Mouse (Mus musculus) A20 (cell line): Measurements from ENCODE around the gene Fam20a.

ENCODE experiments used
- DNase-seq: peaks from one replicate; pipeline ENCODE4 v3.0.0-alpha.2; 2011; ENCODE audit warnings: low read depth, low spot score

Gene Fam20a

DNA sequence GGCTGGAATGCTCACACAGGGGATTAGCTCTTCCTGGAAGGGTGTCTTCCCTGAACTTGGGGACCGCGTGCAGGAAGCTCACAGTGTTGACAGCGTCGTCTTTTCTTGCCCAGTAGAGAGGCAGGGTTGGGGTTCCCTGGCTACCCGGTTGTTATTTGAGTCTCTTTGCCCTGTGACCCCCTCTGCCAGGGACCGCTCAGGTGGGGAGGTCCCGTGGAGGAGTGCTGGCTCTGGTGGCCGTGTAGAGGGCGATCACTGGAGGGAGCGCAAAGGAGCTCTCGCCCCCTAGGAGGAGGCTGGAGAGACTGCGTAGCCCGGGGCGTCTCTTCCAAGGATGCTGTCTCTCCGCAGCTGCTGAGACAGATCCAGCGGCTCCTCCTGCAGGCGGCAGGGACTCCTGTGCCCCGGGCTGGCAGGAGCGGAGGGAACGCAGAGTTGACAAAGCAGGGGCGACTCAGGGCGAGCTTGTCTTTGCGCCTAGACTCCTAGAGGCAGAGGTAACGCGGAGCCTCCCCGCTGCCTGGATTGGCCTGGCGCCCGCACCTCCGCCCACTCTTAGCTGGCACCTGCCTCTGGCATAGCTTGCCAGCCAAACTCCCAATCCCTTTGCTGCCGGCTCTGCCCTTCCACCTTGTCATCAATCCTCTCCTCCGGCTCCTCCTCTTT is at the start of gene Fam20a:
TSS of gene Fam20a (minus strand) at position 499 of the 666 bp plus-strand sequence.
- no peak for DNase-seq

DNA sequence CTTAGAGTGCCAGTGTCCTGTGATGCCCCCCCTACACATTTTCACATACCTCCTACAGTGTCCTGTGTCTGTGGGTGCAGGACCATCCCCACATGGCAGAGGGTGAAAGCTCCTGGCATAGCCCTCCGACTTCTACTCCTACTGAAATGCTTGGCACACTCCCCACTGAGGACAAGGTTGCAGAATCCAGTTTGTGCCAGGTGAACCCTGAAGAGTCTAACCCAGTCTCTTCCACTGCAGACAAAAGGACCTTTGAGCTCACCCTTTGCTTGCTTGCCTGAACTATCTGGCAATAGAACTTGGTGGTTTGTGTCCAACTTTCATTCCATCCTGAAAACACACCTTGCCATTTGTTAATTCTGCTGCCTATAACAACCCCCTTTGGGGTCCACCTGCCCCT is 49.3 kb upstream of the Fam20a start:
- DNase-seq: no peak

DNA sequence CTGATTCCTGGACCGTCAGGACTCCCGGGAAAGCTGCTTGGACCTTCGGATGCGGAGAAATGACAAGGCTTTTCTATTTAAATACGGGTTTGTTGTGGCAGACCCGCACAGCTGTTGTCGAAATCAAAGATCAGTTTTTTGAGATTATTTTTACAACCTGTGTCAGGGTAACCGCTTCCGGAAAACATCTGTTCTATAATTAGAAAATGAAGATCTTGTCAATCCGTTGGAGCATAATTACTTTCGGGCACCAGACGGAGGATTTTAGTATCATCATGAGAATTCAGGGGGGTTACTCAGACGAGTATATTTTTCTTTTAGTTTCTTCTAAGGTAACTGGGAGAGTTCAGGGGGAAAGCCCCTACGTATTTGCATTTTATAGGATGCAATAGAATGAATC is 48.1 kb upstream of the Fam20a start:
- DNase-seq: no peak

DNA sequence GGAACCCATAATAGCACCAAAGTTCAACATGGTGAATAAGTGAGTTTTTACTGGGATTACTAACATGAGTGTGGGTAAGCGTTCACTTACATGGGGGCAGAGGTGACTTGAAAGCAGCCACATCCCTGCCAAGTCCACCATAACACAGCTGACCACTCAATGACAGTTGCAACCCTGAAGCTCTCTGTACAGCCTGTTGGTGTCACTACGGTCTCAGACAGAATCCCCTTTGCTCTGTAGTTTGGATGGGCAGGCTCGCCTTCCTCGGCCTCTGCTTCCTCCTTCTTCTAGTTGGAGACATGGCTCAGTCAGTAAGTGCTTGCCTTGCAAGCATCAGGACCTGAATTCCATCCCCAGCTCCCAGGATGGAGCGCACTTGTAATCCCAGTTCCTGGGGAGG is 47.0 kb upstream of the Fam20a start:
- DNase-seq: no peak

DNA sequence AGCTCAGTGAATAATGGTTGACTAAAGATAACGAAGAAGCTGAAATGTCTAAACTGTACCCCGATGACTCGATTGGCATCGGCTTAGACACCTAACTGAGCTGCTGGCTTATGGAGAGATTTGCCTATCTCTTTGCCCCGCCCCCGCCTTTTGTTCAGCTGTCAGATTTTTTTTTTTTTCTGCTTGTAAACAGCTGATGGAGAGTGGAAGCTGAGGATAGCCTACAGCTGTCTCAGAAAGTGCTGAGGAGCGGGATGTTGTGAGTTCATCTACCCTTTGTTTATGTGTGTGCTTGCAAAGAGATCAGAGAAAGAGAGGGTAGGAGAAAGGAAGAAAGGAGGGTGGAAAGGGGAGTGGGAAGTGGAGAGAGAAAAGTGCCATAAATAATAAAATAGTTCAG is 38.0 kb upstream of the Fam20a start:
- DNase-seq: no peak

DNA sequence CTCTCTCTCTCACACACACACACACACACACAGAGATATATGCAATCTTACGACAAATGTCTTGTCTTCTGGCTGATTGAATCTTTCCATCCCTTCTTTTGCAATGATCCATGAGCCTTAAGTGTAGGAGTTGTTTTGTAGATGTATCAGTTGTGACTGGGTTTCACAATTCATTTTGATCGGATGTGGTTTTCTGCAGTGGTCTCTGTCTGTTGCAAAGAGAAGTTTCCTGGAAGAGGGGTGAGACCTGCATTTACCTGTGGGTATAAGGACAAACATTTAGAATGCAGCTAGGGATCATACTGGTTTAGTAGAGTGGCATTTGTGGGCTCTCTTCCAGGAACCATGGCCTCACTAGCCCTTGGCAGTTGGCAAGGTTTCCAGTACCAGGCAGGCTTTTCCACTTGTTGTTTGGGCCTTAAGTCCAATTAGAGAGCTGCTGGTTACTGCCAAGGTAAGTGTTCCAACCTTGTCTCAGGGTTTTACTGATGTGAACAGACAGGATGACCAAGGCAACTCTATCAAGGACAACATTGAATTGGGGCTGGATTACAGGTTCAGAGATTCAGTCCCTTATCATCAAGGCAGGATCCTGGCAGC is 36.6 kb upstream of the Fam20a start:
- DNase-seq: no peak

DNA sequence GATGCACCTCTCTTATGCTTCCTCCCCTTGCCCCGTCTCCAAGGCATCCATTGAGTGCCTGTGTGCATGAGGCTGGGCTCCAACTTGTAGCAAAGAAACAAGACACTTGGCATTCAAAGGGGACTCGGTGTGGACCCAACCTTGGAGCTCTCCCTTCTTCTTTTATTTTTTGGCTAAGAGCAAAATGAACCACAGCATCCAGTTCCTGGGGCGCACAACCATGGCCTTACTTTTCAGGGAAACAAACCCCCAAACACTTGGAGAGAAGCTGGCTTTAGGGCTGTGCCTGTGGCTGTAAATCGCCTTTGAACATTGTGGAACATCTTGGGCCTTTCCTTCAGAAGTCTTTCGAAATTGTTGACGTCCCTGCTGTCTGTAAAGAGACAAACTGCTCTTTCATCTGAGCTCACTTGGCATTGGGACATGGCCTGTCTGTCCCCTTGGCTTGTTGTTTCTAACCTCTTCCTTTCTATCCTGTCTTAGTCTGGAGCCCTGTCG is 32.1 kb upstream of the Fam20a start:
- DNase-seq: no peak

DNA sequence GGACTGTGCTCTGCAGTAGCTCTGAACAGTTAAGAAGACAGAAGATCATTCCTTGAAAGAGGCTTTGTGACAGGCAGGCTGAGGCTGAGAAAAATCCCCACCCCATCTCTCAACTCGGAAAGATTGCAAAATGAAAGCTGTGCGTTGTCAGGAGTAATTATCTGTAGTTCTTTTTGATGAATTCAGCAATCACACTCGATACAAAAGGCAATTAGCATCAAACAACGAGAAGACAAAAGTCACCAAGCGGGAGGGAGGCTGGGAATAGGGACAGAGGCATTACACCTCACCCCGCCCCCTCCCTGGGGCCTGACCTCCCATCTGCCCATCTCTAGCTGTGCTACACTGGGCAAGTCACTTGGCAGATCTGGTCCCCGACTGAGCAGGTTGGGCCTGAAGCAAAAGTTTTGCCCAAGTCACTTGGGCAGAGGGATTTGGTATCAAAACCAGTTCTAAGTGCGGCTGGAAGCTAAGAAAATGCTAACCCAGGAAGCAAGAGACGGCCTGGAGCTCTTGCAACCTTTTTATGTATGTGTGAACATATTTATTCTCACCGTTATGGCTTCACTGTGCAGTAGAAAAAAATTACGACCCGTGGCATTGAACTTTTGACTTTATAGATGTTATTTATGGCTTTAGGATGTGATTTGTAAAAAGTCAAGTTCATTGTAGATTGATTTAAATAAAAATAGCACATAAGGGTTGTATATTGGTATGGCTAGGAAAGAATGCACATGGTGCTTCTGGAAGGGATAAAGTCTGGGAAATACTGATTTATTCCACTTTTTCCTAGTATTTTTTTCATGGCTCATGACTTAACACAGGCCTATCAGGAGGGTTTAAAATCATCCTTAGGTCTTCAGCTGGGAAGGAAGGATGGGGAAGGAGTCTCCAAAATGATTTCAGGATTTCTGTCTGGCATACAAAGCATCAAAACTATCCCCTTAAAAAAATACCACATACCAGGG is 29.8 kb upstream of the Fam20a start:
- no peak for DNase-seq

DNA sequence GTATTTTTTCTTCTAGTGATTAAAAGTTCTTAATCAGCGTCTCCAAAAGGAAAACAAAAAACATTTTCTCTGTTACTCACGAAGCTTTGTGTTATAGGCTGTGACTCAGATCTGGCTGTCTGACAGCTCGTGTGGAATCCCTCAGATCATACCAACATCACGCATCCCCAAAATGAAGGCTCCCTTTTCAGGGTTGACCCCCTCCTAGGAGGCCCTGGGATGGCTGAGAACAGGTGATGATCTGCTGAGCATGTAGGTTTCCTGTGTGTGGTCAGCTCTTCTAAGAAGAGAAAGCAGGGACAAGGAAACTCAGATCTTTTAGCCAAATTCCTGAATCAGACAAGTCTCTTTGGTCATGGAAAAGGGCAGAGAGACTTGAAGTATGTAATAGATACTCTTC is 23.1 kb upstream of the Fam20a start:
- DNase-seq: no peak

DNA sequence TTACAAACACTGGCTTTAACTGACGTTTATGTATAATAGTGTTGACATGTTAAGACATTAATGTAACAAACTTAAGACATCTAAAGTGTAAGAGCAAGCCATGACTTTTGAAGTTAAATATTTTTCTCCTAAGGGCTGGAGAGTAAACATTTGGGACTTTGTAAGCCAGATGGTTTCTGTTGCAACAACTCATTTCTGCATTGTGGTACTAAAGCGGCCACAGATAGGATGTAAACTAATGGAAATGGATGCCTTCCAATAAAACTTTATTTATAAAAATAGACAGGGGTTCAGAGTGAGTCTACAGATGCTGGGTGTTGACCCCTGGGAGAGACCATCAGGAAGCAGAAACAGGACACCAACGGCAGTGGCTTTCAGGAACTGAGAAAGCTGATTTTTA is 15.9 kb upstream of the Fam20a start:
- DNase-seq: no peak

DNA sequence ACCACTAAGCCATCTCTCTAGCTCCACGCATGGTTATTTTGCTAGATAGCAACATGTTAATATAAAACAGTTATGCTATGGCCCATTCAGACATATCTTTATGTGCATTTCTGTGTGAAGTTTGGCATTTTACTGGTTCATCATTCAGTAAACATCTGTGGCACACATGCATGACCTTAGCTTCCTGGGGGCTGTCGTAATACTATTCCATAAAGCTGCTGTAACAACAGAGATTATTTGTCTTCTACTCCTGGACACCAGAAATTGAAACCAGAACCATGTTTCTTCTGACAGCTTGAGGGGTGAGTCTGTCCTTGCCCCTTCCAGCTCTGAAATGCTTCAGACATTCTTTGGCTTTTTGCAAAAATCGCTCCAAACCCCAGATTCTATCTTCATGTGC is 14.3 kb upstream of the Fam20a start:
- DNase-seq: no peak

DNA sequence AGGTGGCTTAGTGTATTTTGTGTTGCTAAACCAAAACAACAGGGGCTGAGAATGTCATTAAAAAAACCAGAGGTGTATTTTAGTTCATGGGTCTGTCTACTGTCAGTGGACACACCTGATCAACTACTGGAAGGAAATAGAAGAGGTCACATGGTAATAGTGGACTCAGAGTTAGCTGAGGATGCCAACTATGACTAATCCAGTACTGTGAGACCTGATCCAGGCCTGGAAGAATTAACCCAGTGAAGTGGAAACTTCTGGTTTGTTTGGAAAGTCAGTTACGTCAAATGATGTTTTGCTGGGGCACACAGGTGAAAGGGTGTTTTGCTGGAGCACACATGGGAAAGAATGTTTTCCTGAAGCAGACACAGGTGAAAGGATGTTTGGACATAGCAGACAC is 12.3 kb upstream of the Fam20a start:
- no peak for DNase-seq

DNA sequence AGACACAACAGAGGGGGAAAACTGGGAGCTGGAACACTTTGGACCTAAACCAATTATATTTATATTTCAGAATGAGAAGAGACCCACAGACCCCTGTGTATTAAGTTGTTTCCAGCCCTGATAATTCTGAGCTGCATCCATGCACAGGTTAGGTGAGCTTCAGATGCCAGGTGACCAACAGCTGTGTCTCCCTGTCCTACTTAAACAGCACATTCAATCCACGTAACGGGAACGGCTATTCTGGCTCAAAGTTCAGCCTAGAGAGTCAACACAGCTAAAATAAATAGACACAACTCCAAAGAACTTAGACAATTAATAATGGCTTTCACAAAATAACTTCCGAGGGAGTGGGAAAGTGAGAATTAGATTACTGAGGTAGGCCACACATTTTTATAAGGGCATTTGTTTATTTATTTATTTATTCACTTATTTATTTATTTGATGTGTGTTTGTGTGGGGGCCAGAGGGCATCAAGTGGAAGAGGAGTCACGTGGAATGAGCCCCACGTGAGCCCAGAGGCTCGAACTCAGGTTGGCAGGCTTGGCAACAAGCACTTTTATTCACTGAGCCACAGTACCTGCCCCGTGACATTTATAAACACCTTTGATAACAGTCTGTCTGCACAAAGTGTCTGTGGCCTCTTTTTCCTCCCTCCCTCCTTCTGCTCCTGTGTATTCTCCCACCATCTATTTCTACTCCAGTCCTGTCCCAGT is 10.8 kb upstream of the Fam20a start:
- DNase-seq: no peak

DNA sequence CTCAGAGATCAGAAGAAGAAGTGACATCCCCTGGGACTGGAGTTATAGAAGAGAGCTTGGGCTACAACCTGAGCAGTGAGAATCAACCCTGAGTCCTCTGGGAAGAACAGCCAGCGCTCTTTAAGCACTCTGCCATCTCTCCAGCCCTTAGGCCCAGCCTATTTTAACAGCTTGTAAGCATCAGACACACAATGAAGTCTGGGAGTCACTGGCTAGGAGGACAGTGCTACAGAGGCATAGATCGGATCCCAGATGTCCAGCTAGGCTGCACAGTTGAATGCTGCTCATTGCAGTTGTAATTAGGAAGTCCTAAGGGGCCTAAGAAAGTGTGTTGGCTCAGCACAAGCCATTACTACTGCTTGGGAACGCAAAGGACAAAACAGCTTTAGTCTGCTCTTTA is 6.3 kb upstream of the Fam20a start:
- DNase-seq: no peak

DNA sequence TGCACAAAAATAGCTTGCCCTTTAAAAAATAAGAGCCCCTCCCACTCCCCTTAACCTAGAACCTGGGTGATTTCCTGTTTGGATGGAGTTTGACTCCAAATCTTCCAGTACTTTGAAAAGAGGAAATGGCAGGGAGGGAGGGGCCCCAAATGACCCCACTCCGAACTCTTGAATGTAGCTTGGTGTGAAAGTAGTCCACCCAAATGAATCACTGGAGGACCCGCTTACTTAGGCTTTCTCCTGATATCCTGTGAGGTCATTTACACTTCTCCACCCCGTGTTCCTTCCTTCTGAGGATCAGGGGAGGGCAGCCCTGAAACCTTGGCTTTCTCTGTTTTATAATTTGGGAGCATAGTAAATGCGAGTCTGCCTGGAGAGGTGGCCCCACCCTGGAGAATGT is 632 bp upstream of the Fam20a start:
- no peak for DNase-seq

DNA sequence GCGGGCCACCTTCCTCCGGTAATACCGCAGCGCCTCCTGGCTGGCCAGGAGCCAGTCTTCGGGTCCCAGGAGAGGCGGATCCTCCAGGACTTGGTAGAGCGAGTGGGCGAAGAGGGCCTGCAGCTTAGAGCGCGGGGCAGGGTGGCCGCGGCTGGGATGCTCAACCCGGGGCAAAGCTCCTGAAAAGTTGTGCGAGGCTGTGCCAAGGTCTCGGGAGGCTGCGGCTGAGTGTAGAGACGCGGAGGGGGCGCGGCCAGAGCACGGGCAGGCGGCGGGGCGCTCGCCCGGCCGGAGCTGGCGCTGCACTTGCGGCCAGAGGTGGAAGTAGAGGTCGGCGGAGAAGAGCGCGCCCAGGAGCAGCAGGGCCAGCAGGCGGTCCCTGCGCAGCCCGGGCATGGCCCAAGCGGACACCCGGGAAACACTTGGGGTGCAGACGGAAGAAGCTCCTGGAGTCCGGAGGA is 729 bp downstream of the Fam20a start:
- no peak for DNase-seq

DNA sequence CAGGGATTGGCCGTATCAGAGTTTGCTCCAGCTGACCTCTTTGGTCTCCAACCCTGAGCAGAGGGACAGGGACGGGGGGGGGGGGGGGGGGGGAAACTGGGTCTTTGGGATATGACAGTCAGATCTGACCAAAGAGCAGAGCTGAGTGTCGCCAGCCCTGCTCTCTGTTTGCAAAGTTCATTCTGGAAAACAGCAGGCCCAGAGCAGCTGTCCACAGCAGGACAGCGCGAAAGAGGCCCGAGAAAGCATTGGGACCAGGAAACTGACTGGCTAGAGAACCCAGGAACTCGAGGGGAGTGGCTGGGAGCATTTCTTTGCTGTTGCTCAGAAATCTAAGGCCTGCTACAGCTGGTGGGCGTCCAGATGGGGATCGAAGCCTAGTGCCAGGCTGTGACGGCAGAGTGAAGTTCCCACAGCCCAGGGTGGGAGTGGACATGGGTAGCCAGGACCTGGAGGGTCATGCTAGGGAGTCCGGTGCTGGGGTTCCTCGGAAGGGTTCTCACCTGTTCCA is 1.2 kb downstream of the Fam20a start:
- DNase-seq: no peak

DNA sequence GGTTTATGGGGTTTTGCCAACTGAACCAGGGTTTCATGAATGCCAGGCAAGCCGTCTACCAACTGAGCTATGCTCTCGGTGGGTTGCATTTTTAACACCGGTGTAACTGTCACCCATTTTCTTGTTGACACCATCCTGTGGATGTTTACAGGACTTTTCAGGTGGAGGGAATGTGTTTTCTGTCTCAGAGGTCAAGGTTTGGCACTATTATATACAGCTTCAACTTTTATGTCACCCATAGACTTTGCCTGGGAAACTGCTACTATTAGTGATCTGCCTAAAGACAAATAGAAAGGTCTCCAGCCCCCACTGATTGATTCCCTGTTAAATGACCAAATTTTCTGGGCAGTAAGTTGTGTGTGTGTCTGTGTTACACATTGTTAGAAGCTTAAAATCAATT is 2.7 kb downstream of the Fam20a start:
- no peak for DNase-seq

DNA sequence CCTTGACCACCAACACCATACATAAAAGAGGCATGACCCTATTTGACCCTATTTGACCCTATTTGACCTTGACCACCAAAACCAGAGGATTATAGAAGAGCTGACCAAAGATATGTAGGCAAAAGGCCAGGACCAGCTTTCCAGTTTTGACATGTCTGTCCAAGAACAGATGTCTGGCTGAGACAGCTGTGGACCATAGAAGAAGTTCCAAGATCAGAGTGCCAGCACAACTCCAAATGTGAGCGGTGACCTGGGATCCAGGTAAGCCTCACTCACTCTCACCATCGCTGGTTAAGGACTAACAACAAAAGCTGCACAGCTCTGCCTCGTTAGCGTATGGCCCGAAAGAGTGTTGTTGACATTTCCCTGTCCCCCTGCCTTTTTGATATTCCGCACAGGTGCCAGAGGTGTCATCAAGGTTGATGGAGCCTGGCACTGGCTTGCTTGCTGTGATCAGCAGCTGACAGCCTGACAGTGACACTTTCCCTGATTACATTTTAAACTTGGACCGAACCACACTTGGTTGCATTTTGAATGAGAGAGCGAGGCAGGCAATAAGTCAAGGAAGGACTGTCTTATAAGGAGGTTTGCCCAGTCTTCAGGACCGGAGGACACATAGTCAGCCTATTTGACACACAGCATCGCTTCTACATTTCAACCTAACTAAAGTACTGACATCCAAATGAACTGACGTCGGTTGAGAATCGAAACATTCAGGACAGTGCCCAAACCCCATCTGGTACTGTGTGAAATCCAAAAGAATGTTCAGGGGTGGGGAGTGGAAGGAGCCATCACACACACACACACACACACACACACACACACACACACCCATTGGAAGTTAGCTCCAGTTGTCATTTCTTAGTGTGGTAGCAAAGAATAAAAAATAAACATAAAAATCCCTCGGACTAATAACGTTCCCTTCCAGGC is 3.8 kb downstream of the Fam20a start:
- no peak for DNase-seq

DNA sequence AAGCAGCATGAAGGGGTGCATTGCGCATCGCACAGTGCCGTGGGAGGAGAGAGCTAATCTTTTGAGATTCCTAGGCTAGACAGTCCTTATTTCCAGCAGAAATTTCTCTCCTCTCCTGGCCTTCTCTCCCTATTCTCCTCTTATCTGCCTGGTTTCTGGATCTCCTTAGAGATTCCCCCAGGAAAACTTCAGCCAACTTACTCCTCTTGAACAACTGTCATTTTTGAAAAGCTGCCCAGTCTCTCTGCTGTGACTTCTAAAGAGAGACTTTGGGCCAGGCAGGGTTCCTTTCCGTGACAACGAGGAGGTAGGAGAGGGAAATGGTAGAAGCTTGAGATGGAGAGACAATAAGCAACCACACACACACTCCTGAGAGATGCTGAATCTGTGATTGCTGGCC is 4.6 kb downstream of the Fam20a start:
- DNase-seq: no peak
